Mouse (Mus musculus): ENCODE results near the gene Pten.

DNA sequence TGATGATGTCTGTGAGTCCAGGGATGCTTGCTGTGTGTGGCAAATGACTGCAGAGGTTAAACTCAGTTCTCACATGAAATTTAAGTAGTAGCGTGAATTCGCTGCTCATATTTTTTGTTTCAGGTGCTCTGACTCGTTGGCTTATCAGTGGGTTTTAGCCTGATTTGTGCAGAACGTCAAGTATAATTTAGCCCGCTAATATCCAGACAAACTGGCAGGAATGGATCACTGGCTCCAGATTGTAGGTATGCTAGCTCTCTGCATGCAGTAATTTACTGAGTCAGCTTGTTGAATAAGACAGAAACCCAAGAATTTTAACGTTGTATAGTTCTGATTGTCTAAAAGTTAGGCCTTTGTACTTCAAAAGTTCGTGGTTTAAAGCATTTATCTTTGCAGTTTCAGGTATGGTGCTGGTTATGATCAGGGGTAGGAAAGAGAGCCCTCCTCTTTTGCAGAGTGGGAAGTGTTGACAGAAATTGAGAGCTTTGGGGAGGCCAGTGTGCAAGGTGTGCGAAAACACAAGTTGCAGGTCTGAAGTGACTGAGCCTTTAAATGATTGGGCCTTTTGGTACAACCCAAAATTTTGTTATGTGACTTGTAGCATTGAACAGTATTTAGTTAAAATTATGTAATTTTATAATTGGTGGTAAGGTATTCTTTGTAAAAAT lies 2.2 kb downstream of the Pten start:
- TF ChIP-seq GATA1 (IDR thresholded peaks at IDR 0.05; ENCODE audit: borderline replicate concordance, low read length), result no peak
- TF ChIP-seq FLI1 (IDR thresholded peaks at IDR 0.05; ENCODE audit: low read length), result no peak
